Mouse (Mus musculus): ENCODE data around the gene Gm2115.

Gene Gm2115

DNA sequence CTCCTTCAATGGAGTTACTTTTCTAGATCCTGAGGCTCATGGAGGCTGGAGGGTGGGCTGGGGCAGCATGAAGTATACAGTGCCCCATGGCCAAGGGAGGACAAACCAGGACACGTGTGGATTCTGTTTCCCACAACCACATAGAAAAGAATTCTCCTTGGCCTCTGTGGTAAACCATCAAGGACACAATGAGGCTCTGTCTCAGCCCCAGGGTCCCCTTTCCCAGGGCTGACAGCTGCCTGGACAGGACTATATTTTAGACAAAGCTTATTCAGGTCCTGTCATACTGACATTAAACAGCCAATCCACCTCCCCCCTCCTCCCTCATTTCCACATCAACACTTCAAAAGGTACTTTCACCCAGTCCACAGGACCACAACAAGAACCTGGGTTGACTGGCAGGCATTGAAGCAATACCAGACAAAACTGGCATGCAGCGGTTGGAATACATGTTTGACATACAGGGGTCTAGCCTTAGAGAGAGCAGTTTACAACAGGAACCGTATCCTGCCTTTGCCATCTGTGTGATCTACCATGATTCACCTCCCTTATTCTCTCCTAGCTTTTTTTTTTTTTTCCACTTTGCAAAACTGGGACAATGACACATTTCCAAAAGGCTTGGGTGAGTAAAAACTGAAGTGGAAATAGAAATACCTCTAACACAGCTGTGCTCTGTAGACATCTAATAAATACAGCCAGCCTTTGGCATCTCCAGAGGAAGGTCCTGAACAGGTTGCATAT is 57.8 kb downstream of the Gm2115 start:
- no peak for DNase-seq (ENCODE audit: low spot score)

DNA sequence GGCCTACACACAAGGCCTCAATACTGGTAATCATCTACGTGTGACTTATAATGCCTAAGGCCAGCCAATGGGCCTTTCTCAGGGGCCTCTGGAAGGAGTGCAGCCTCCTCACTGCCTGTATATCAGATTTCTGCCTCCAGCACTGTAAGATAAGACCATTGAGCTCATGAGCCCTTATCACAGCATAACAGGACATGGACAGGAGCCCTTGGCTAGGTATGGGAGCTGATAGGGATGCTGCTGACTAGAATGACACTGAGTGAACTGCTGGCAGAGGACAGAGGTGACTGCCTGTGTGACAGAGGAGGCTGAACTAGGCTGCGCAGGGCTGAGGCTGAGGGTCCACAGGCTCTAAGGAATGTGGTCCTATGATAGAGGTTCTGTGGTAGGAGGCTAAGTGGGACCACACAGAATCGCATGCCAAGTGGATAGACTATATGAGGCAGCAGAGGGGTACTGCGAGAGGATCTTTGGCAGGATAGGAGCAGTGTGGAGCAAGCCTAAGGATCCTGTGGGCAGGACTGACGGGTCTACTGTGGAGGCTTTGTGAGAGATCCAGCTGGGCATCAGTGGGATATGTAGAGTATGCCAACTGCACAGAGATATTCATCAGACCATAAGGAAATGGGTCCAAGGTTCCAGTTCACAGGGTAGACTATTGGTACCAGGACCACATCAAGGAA is 58.5 kb downstream of the Gm2115 start:
- no peak for DNase-seq (ENCODE audit: low spot score)

DNA sequence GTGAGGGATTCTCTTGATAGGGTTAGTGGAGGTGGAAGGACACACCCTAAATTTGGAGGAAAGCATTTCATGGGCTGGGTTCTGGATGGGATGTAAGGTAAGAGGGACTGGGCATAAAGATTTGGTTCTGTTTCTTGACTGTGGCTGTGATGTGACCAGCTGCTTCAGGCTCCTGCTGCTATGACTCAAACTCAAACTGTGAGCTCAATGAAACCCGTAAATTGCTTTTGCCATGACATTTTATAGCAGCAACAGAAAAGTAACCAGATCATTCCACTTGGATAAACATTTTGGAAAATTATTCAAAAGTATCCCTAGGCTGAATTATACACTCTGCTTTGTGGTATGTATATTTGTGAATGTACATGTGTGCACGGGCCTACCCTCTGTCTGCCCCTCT is 61.9 kb downstream of the Gm2115 start:
- DNase-seq (ENCODE audit: low spot score) = no peak

- DNase-seq (ENCODE audit: low spot score) = no peak
Measured at GRCm38 (mm10) chr7:84591347-84591746, 62.6 kb downstream of the Gm2115 start.

DNA sequence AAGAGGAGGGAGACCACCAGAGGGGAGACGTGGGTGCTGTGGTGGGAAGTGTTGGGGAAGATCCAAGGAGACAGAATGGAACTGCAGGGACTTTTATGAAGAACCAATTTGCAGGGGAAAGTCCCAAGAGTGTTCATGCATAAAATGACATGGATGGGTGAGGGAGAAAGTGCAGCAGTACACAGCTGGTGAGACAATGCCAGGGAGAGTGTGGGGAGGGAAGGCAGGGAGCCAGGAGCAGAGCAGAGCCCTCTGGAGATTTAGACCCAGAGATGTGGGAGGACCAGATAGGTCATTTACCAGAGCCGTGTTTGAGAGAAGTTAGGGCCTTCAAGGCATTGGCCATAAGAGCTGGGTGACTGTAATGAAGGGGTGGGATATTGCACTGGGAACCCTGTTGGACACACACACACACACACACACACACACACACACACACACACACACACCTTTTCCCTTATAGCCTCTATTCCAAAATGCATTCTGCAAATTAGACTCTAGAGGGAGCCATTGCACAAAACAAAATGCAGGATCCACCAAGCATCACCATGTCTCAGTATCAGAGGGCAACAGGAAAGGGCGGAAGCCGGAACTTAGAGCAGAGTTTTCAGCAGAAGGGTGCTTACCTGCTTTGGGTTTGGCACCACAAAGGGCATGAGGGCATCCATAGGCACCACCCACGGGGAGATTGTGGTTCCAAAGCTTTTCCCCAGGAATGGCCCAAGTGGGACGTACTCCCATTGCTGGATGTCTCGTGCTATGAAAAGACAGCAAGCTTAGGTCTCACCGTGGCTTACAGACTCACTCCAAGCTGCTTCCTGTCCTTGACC is 65.5 kb downstream of the Gm2115 start:
- DNase-seq (ENCODE audit: low spot score) = peak; percentile 65

DNA sequence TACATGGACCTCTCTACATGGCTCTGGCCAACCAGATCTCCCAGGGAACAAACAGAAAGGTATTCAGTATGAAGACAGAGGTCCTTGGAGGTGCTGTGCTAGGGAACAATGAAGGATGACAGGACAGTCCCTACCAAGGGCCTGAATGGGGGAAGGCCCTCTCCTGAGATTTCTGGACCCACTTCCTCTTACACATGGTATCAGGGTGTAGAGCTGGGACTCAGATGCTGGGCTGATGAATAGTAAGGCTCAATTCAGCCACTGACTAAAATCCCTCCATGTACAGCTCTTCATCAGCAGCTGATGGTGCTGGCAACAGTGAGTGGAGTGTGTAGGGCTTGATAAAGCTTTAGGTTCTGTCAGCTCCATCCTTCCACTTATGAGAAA is 66.2 kb downstream of the Gm2115 start:
- no peak for DNase-seq (ENCODE audit: low spot score)

GRCm38 (mm10) chr7:84596002-84596401 is 67.2 kb downstream of the Gm2115 start:
- no peak for DNase-seq (ENCODE audit: low spot score)

DNA sequence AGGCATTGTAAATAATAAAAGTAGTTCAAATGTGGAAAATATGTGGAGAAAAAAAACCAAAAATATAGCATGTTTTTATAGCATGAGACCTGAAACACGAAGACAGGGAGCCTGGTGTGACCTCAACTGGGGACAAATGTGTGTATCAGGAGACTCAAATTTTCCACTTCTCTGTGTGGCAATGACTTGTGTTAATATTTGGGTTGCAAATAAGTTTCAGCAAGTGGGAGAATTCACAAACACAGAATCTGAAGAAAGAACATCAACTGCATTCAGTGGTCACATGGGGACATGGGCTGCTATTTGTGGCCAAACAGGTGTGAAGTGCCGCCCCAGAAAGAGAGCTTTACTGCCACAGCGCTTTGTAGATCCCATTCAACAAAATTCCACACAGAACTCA is 67.9 kb downstream of the Gm2115 start:
- no peak for DNase-seq (ENCODE audit: low spot score)

DNA sequence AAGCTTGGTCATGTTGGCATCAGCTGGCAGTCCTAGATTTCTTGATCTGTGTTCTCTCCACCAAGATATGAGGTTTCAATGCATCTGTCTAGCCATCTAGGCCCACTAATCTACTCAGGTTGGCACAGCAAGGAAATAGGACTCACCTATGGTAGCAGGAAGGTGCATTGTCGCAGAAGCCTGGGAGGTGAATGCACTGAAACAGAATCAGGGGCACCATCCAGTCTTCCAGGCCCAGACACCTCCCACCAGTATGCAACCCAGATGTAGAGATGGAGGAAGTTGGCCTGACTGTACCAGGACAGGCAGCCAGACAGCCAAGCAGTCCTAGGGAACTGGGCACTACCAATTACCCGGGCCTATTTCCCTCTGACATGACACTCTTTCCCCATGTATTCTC is 71.9 kb downstream of the Gm2115 start:
- no peak for DNase-seq (ENCODE audit: low spot score)

DNA sequence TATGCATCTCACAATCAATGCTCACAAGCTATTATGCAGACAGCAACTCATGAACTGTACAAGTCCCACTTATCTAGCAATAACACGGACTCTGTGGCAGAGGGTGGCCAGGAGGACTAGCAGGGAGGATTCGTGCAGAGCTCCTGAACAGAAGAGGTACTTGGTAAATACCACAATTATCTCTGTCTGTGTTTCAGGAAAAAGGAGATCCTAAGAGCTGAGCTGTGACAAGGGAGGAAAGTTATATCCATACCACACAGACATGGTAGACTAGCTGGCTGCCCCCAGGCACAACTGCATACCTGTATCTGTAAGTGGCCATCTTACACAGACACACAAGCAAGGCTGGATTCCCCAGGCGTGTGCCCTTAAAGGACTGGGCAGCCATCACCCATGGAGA is 72.6 kb downstream of the Gm2115 start:
- no peak for DNase-seq (ENCODE audit: low spot score)

DNA sequence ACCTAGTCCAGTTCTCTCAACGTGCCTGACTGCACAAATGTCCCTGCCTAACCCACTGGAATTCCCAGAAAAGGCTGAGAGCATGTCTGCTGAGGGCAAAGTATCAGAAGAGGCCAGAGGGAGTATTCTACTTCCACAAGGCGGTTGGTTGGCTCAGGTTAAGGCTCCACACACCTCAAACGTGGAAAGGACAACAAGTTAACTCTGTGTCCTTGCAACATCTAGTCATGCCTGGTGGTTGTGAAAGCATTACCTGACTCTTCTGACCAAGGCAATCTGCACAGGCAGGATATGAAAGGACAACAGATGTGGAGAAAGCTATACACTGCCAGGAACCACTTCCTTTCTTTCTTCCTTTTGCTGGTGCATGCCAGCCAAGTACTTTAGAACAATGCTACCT is 75.7 kb downstream of the Gm2115 start:
- DNase-seq (ENCODE audit: low spot score) = no peak

DNA sequence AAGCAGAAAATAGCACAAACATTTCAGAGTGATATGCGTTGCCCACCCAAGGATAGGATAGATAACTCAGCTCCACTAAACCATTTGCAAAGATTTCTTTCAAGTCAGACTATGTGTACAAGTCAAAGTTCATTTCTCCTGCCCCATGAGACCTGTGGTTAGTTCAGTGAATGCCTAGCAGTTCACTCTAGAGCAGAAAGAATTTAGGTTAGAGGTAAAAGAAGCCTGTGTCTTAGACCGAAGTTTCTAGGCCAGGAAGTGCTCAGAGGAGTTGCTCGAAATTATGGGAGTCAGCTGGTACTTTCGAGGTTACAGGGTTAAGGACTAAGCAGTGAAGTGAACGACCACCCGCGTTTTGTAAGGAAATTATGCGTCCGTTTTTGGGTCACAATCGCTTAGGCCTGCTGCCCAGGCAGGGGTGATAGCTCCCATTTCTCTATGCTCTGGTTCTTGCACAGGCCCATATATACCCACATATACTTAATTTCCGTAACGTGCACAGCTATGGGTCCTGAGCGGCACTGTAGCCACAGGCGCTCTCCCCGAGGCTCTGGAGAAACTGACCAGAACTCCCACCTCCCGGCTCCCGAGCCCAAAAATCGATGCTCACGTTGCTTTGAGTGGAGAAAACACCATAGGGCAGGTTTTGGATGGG is 76.4 kb downstream of the Gm2115 start:
- no peak for DNase-seq (ENCODE audit: low spot score)

- peak; percentile 47 for DNase-seq (ENCODE audit: low spot score)
Measured at GRCm38 (mm10) chr7:84605704-84606292, 77.0 kb downstream of the Gm2115 start.

DNA sequence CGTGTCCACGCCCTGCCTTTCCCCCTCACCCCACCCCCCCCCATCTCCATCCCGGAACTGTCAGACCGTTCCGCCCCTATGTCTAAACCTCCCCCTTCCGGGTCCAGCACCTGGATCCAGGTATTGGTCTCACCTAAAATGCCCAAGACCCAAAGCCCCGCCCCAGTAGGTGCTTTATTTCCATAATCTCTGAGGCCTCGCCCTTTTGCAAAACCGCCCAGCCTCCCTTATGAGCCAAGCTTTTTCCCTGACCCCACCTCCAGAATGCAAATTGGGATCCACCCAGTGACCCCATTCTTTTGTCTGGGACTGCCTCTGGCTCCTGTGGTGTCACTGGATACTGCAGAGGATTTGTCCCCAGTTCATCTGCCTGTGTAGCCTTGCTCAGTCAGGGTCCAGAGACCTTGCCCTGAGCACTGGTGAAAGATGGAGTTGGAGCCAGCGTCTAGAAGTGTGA is 77.6 kb downstream of the Gm2115 start, which contains the start of gene Fah:
TSS of gene Fah (minus strand) at position 430 of the 457 bp plus-strand sequence.
- no peak for DNase-seq (ENCODE audit: low spot score)

DNA sequence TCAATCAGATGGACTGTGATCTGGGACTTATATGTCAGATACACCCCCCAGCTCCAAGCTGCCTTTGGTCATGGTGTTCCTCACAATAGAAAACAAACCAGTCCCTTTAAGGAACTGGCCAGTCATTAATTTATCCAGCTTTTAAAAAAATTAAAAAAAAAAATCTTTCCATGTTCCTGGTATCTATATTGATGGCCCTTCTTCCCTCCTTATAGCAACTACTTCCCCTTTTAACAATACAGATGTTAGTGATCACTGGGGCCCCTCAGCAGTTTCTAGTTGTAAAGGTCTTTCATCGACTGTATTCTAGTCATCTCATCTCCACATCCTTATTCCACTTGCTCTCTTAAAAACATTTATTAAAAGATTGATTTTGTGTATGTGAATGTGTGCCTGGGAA is 82.9 kb downstream of the Gm2115 start:
- no peak for DNase-seq (ENCODE audit: low spot score)

- no peak for DNase-seq (ENCODE audit: low spot score)
Measured at GRCm38 (mm10) chr7:84612445-84612844, 83.7 kb downstream of the Gm2115 start.

DNA sequence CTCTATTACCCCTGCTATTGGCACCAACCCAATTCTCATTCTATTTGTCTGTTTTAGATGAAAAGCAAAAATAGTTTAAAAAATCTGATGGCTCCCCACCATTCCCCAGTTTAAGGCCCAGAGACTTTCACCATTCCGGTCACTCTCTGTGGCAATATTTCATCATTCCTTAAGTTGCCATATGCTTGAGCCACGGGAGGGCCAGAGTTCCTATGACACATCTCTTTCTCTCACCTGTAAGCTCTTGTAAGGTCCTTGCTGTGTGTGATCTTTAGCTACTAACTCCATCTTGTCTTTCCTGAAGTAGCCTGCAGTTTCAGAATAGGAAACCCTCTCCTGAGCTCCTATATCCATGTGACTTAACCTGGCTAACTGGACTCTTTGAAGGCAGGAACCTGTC is 90.2 kb downstream of the Gm2115 start:
- no peak for DNase-seq (ENCODE audit: low spot score)

DNA sequence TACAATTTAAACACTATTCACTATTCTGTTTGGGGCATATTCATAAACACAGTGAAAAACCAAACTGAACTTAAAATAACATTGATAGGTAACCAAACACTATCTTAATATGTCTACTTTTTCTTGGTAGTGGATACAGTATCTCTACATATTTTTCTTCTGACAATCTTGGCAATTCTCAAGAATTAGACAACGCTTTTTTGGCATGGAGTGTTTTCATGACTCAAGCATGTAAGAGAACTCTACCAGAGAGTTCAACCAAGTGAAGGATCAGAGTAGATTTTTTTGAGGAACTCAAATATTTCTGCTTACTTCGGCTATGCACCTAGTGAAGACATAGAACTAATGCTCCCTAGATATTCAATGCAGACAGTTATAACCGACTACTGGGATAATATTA is 92.2 kb downstream of the Gm2115 start:
- no peak for DNase-seq (ENCODE audit: low spot score)

DNA sequence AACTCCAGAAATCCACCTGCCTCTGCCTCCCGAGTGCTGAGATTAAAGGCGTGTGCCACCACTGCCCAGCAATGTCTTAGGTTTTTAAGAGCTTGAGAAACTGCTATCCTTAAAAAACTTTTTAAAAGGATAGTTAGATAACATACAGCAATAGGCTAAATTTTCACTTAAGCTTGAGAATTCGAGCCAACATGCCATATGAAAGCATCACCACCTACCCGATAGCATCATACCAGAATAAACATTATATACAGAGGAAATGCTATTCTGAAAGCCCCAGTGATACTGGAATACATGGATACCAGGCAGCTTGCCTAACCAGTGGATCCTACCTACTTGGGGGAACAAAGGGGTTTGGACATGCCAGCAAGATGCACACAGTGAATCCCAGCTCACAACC is 95.0 kb downstream of the Gm2115 start:
- DNase-seq (ENCODE audit: low spot score) = no peak

DNA sequence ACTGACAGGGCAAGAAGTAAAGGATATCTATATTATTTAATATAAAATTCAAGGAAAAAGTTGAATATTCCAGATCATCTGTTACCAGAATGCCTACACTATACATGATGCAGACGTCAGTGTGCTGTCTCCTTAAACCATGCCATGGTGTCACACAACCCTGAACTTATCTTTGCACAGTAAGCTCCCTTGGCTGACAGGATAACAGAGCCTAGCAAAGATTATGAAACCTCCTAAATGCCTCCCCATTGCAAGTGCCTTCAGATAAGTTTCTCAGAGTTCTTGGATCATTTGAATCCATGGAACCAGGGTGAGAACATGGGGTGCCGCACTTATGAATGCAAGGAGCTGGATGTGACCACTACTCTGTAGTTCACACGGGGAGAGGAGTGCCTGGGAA is 103.1 kb downstream of the Gm2115 start:
- DNase-seq (ENCODE audit: low spot score) = no peak
